Mouse (Mus musculus) hindbrain, embryonic 16.5 days (tissue): ENCODE data around the gene Ezr. TPM values are rescaled to one million over a fixed set of nuclear protein-coding genes. Genes with fewer than 3 reads are reported as not detected.

Source experiments
- ATAC-seq: fragments of 200-750 bp; cut with Nextera tagmentation; 2 replicates; pipeline ENCODE4 v1.8.0; 2017; ENCODE audit warnings: moderate TSS enrichment, moderate library complexity
- H3K27ac ChIP-seq: fragments of 300-500 bp; sonication (generic); 2 replicates; pipeline ENCODE4 v1.5.1; 2014; ENCODE audit warnings: low read depth, mild to moderate bottlenecking, control low read depth, low read length, moderate library complexity
- H3K27me3 ChIP-seq: fragments of 300-500 bp; sonication (generic); replicated peaks from 2 replicates; pipeline ENCODE4 v1.6.1; 2014; ENCODE audit warnings: low read length; ENCODE audit not compliant: control insufficient read depth, insufficient read depth
- H3K36me3 ChIP-seq: fragments of 300-500 bp; sonication (generic); 2 replicates; pipeline ENCODE4 v1.6.1; 2014; ENCODE audit warnings: mild to moderate bottlenecking, low read length, moderate library complexity, mixed read lengths; ENCODE audit not compliant: control insufficient read depth, insufficient read depth
- H3K4me1 ChIP-seq: fragments of 300-500 bp; sonication (generic); 2 replicates; pipeline ENCODE4 v1.6.1; 2014; ENCODE audit warnings: low read depth, low read length; ENCODE audit not compliant: control insufficient read depth, insufficient read depth
- H3K4me2 ChIP-seq: fragments of 300-500 bp; sonication (generic); 2 replicates; pipeline ENCODE4 v1.6.1; 2014; ENCODE audit warnings: mild to moderate bottlenecking, low read length, control low read depth, moderate library complexity
- H3K4me3 ChIP-seq: fragments of 300-500 bp; sonication (generic); 2 replicates; pipeline ENCODE4 v1.5.1; 2014; ENCODE audit warnings: mild to moderate bottlenecking, low read length, control low read depth, moderate library complexity
- H3K9ac ChIP-seq: fragments of 300-500 bp; sonication (generic); 2 replicates; pipeline ENCODE4 v1.6.1; 2014; ENCODE audit warnings: low read depth, mild to moderate bottlenecking, control low read depth, low read length, moderate library complexity
- H3K9me3 ChIP-seq: fragments of 300-500 bp; sonication (generic); 2 replicates; pipeline ENCODE4 v1.6.1; 2014; ENCODE audit warnings: mild to moderate bottlenecking, low read length, moderate library complexity; ENCODE audit not compliant: control insufficient read depth
- WGBS: fragments of 180-500 bp; shearing (Covaris S2); extraction: QIAGEN DNeasy Blood & Tissue Kit; methylation state at CpG from one replicate; pipeline ENCODE4 v1.1.7; 2014; 5-methylcytosine and 5-hydroxymethylcytosine counted together
- polyA plus RNA-seq: library from polyadenylated mRNA; unstranded; fragments of >200 nt; fragmentation: Nextera tagmentation; extraction: Ambion mirVana; gene quantifications from 2 replicates; pipeline ENCODE4 v1.2.1, GENCODE M21; 2015

Gene Ezr
- polyA plus RNA-seq, 1 experiment from 2014 or later: 69.9 TPM

DNA sequence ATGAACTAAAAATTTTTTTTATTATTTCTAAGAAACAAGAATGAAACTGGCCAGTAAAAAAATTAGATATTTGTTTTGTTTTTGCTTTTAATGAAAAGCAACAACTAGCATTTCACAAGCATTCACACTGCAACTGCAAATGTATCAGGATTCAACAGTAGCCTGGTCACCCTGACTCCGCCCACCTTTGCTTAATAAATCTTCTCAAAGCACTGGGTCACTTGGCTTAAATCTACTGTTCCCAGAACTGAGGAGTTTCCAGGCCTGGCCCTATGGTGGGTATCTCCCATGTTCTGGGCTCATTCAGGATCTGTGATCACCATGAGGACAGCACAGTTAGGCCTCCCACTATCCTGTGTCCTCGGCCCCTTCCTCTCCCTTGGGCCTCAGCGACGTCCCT is 17.9 kb downstream of the Ezr start:
- Histone ChIP-seq H3K4me1 (peaks cover 4% of the 10 kb centered on the region), H3K27ac (no peak overlapping the region), H3K4me2 (no peak overlapping the region), H3K9me3 (no peaks in the 10 kb centered on the region), H3K36me3 (no peaks in the 10 kb centered on the region), H3K9ac (no peak overlapping the region), H3K4me3 (no peak overlapping the region), H3K27me3 (no peaks in the 10 kb centered on the region)
- ATAC-seq: no peak
- 66% methylated on average over 4 of the region's 4 CpGs for WGBS

DNA sequence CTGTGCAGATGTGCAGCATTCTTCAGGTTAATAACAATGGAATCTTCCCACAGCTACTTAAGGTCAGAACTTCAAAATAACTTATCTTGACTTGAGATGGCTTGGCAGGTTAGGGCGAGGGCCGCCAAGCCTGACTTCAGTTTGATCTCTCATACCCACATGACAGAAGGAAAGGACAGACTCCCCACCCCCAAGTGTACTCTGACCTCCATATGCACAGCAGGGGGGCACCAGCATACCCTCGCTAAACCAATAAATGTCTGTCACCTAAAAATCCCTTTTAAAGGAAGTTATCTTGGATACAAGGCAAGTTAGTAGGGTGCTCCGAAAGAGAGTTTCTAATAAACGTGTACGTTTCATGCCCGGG is 18.4 kb downstream of the Ezr start:
- H3K27me3 ChIP-seq: no peaks in the 10 kb centered on the region
- no peaks in the 10 kb centered on the region; the same call in 1 of the 2 replicates for H3K4me1 ChIP-seq
- no peak overlapping the region for H3K4me3 ChIP-seq
- no peak overlapping the region for H3K4me2 ChIP-seq
- no peak for ATAC-seq
- H3K27ac ChIP-seq: no peak overlapping the region
- WGBS: 68% methylated on average over 7 of the region's 7 CpGs
- H3K9me3 ChIP-seq: no peaks in the 10 kb centered on the region
- no peaks in the 10 kb centered on the region for H3K36me3 ChIP-seq
- H3K9ac ChIP-seq: no peak overlapping the region

DNA sequence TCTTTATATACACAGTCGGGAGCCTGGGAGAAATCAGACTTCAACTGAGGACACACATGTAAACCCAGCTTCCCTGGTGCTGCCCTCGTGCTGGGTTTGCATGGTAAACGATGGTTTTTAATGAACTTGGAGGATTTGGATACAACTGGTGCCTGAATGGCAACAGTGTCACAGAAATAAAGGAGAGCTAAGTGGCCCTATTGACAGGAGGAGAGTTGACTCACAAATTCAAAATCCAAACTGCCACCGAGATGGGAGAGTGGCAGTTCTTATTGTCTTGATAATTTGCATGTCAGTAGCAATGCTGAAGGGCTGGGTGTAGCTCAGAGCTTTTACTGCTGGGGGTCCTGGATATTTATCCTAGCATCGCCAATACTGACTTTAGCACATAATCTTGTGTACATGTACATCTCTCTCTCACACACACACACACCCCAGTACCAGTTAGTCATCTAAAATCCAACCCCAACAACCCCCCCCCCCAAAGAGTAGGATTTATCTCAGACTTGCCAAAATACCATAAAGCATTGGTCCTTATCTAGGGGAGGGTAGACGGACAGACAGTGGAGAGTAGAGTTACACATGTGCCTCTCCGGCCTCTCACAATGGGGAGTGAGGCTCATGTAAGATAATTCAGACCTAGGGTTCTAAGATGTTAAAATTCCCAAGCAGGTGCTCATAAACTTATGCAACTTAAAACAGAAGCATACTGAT is 18.9 kb downstream of the Ezr start:
- no peak overlapping the region for H3K9ac ChIP-seq
- H3K27me3 ChIP-seq: no peaks in the 10 kb centered on the region
- H3K4me3 ChIP-seq: no peak overlapping the region
- H3K4me2 ChIP-seq: no peak overlapping the region
- H3K9me3 ChIP-seq: no peaks in the 10 kb centered on the region
- WGBS: 27% methylated on average over 7 of the region's 7 CpGs
- no peaks in the 10 kb centered on the region for H3K36me3 ChIP-seq
- no peak overlapping the region for H3K27ac ChIP-seq
- no peak for ATAC-seq
- no peaks in the 10 kb centered on the region; the same call in 1 of the 2 replicates for H3K4me1 ChIP-seq

DNA sequence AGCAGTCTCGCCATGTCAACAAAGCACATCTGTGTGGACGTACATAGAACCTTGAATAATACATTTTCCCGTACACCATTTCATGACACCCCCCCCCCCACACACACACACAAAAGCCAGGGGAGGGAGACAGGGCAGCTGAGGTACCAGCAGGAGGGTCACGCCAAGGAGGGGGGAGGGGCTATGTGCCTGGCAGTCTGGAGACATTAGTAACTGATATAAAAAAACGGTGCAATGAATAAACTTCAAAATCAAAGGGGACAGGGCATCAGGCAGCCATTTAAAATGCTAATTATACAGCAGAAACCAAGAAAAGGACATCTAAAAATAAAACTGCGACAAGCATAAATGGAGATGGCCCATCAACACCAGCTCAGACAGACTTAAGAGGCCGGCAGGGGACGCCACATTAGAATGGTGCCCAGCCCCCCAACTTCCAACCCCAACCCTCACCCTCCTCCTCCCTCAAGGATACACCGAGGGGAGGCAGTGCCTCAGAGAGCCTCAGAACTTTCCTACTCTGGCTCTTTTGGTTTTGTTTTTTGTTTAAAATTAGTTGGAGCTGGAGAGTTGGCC is 22.8 kb downstream of the Ezr start:
- Histone ChIP-seq H3K9me3 (no peaks in the 10 kb centered on the region), H3K27ac (no peak overlapping the region), H3K36me3 (no peaks in the 10 kb centered on the region), H3K4me3 (no peak overlapping the region), H3K4me1 (no peaks in the 10 kb centered on the region; the same call in 1 of the 2 replicates), H3K9ac (no peak overlapping the region), H3K4me2 (no peak overlapping the region), H3K27me3 (no peaks in the 10 kb centered on the region)
- no peak for ATAC-seq
- 33% methylated on average over 9 of the region's 9 CpGs for WGBS

DNA sequence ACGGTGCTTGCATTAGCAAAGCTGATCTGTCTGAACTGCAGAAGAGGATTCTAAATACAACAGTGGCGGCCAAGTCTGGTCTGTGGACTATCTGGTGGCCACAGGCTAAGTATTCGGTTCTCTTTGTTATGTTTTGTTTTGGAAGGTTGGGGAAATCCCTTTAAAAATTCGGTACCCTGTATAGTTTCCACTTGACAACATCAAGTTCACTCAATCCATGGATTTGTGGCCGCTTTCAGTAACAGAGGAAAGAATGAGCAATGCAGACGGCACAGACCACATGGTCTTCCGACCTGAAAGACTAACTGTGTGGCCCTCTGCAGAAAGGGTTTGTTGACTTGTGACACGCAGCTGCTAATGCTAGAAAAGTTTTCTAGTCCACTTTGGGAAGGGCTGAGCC is 23.7 kb downstream of the Ezr start:
- Histone ChIP-seq H3K9me3 (no peaks in the 10 kb centered on the region), H3K4me1 (no peaks in the 10 kb centered on the region), H3K27me3 (no peaks in the 10 kb centered on the region), H3K4me3 (no peak overlapping the region), H3K27ac (no peak overlapping the region), H3K4me2 (no peak overlapping the region), H3K36me3 (no peaks in the 10 kb centered on the region), H3K9ac (no peak overlapping the region)
- 83% methylated on average over 8 of the region's 8 CpGs for WGBS
- ATAC-seq: no peak

DNA sequence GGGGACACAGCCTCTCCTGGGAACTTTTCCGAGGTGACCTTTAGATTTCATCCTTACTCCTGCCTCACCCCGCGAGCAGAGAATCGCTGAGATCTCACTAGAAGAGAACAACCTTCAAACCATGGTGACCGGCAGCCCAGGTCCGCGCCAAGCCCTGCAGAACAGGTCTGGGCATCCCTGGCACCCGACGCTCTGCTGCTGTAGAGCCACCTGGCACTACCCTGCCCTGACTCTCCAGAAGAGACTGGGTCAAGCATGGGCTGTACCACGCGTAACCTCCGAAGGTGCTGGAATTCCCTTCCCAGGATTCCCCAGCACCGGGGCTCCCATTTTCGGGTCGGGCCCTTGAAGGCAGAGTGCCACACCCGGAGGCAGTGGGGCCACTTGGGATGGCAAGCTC is 24.7 kb downstream of the Ezr start:
- H3K4me2 ChIP-seq: no peak overlapping the region
- WGBS: 94% methylated on average over 16 of the region's 16 CpGs
- H3K27me3 ChIP-seq: no peaks in the 10 kb centered on the region
- no peak overlapping the region for H3K9ac ChIP-seq
- H3K9me3 ChIP-seq: no peaks in the 10 kb centered on the region
- H3K4me3 ChIP-seq: no peak overlapping the region
- H3K36me3 ChIP-seq: no peaks in the 10 kb centered on the region
- ATAC-seq: no peak
- H3K27ac ChIP-seq: no peak overlapping the region
- no peaks in the 10 kb centered on the region for H3K4me1 ChIP-seq

DNA sequence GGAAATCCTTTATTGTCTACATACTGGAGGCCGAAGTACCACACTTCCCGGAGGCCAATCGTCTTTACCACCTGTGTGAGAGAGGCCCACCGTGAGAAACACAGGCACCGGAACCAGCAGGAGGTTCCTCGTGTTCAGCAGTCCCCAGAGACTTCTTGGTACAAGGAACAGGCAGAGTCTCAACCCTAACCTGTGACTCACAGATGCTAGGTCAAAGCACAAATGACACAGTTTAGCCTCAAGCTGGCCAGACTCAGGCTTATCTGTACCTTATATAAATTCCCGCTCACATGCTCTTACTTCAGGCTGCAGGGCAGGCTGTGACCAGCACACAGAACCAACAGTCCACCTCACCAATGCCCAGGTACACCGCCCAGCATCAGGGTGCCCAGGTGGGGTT is 26.7 kb downstream of the Ezr start:
- Histone ChIP-seq H3K4me1 (no peaks in the 10 kb centered on the region), H3K36me3 (no peaks in the 10 kb centered on the region), H3K27me3 (no peaks in the 10 kb centered on the region), H3K9ac (no peak overlapping the region), H3K27ac (no peak overlapping the region), H3K4me2 (no peak overlapping the region), H3K4me3 (no peak overlapping the region), H3K9me3 (no peaks in the 10 kb centered on the region)
- 83% methylated on average over 8 of the region's 8 CpGs for WGBS
- ATAC-seq: no peak

DNA sequence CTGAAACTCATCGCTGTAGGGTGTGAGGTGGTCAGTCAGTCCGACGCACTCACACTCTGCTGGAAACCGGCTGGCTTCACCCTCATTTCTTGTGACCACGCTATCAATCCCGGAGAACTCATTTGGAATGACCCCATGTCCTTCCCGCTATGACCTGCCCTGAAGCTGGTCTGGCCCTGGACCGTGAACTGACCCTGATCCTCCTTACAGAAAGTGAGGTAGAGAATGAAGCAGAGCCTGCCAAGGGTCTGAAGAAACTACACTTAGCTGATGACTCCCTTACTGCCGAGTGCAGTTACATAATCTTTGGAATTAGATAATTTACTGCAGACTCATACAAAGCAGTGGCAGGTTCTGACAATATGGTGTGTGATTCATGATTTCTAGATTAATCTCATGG is 27.4 kb downstream of the Ezr start:
- Histone ChIP-seq H3K27ac (no peak overlapping the region), H3K36me3 (no peaks in the 10 kb centered on the region), H3K4me3 (no peak overlapping the region), H3K4me1 (no peaks in the 10 kb centered on the region), H3K9me3 (no peaks in the 10 kb centered on the region), H3K4me2 (no peak overlapping the region), H3K9ac (no peak overlapping the region), H3K27me3 (no peaks in the 10 kb centered on the region)
- 91% methylated on average over 9 of the region's 9 CpGs for WGBS
- no peak for ATAC-seq

DNA sequence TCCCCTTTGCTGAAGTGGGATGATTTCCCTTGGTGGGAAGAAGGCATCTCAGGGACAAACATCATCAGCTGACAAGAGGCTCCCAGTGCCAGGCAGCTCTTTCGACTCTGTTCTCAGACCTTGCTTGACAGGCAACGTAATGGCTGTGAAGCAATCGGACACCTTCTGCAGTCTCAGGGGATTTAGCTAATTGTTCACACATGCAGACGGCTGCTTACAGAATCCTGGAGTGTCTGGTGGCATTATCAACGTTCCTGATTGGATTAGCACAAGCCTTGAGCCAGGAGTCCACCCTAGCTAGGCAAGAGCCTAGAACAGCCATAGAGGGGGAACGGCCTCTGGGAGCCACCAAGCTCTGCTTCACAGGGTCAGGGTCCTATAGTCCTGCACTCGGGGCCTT is 30.2 kb downstream of the Ezr start:
- Histone ChIP-seq H3K27me3 (no peaks in the 10 kb centered on the region), H3K4me3 (no peak overlapping the region), H3K9ac (no peak overlapping the region), H3K36me3 (no peaks in the 10 kb centered on the region), H3K9me3 (no peaks in the 10 kb centered on the region), H3K27ac (no peak overlapping the region), H3K4me1 (peaks cover 4% of the 10 kb centered on the region), H3K4me2 (no peak overlapping the region)
- no peak for ATAC-seq
- 45% methylated on average over 7 of the region's 7 CpGs for WGBS
